ENCODE assay signal across 18 mouse cellular contexts in genomic region chr13:49492376-49493368, GRCm38 (mm10). TPM values are rescaled to one million over a fixed set of nuclear protein-coding genes. Genes with fewer than 3 reads are reported as not detected.
DNase-seq lines count a peak whose midpoint lies in the region; ATAC-seq and TF ChIP-seq lines count a peak whose summit lies in the region.
"Had no signal": no experiment of that assay in that cellular context is flagged by ENCODE, and none has a peak within 500 bp of the region (broad histone marks: within the 10 kb centered on the region; RNA-seq: fewer than 3 reads in every experiment).

Tes3-ps (plus strand) TSS chr13:49493318.

- peak in 1 of 2 experiments; percentile 38 for DNase-seq in heart, adult 2 months
- no peak for DNase-seq in heart, adult 8-10 months (ENCODE audit: low spot score)
- peak; percentile 18 for DNase-seq in MEL (ENCODE audit: low read depth, low spot score)
- DNase-seq in spleen, adult 12 weeks (ENCODE audit: low spot score): no peak
- DNase-seq in neural tube, embryonic 10.5 days (ENCODE audit: extremely low spot score, low spot score): no peak
- DNase-seq: cerebellum, adult 11-12 months; gastrocnemius, postnatal 25 days; kidney, adult 9 months; lung, adult 18-20 months had no signal

- intact Hi-C loops in heart, adult 2 months (cut with DNase I): no loop called here

- no peaks in the 10 kb centered on the region for H3K27me3 ChIP-seq in heart, adult 2 months (ENCODE audit: control insufficient read depth, insufficient read depth, low read length)
- H3K27me3 ChIP-seq in MEL (ENCODE audit: control insufficient read depth in 1 of 2, insufficient read depth in 2 of 2, low read length in 2 of 2) (no peaks in the 10 kb centered on the region), myocyte (ENCODE audit: control insufficient read depth, insufficient read depth, insufficient read length) (no peaks in the 10 kb centered on the region)
- H3K27me3 ChIP-seq in embryonic facial prominence, embryonic 15.5 days: no peaks in the 10 kb centered on the region
- H3K27me3 ChIP-seq: embryonic facial prominence, embryonic 13.5 days; limb, embryonic 12.5 days; midbrain, embryonic 12.5 days had no signal

- no peak within 1 kb of the TSS for H3K4me3 ChIP-seq in heart, adult 2 months
- H3K4me3 ChIP-seq in MEL (ENCODE audit: control insufficient read depth in 1 of 2, insufficient read depth in 1 of 2, low read depth in 2 of 2, low read length in 2 of 2) (no peak within 1 kb of the TSS), myocyte (no peak within 1 kb of the TSS)
- H3K4me3 ChIP-seq in embryonic facial prominence, embryonic 15.5 days (replicated peaks): no peak within 1 kb of the TSS
- H3K4me3 ChIP-seq: embryonic facial prominence, embryonic 13.5 days; limb, embryonic 12.5 days; midbrain, embryonic 12.5 days had no signal

- TF ChIP-seq CTCF in heart, adult 2 months (IDR thresholded peaks at IDR 0.05): no peak
- no peak for TF ChIP-seq CTCF in MEL (IDR thresholded peaks at IDR 0.05 in 2 of 3, conservative IDR thresholded peaks at IDR 0.05 in 1 of 3; ENCODE audit: control insufficient read depth in 1 of 3, insufficient read depth in 1 of 3, low read depth in 2 of 3, low read length in 3 of 3, poor library complexity in 1 of 3, severe bottlenecking in 1 of 3)

- peaks cover 7% of the 10 kb centered on the region for H3K36me3 ChIP-seq in heart, adult 2 months (ENCODE audit: control insufficient read depth, insufficient read depth, low read length)
- no peaks in the 10 kb centered on the region for H3K36me3 ChIP-seq in MEL (ENCODE audit: control insufficient read depth in 1 of 2, insufficient read depth in 2 of 2, low read length in 2 of 2)
- no peaks in the 10 kb centered on the region for H3K36me3 ChIP-seq in embryonic facial prominence, embryonic 15.5 days
- no peaks in the 10 kb centered on the region for H3K36me3 ChIP-seq in myocyte (ENCODE audit: control insufficient read depth, insufficient read depth)
- H3K36me3 ChIP-seq: embryonic facial prominence, embryonic 13.5 days; limb, embryonic 12.5 days; midbrain, embryonic 12.5 days had no signal

- TF ChIP-seq POLR2A in heart, adult 2 months (IDR thresholded peaks at IDR 0.05; ENCODE audit: insufficient read depth, low read depth, low read length): no peak
- no peak for TF ChIP-seq POLR2A in MEL (IDR thresholded peaks at IDR 0.05; ENCODE audit: control insufficient read depth in 1 of 2, insufficient read depth in 1 of 2, low read depth in 1 of 2, low read length in 2 of 2, poor library complexity in 1 of 2)
- TF ChIP-seq POLR2A in myocyte (IDR thresholded peaks at IDR 0.05; ENCODE audit: insufficient read length, low read depth): no peak

- ATAC-seq in embryonic facial prominence, embryonic 15.5 days (ENCODE audit: insufficient number of reproducible peaks, low FRiP score, low TSS enrichment, low read depth): no peak
- no peak for ATAC-seq in monocyte, adult 5-6 weeks (replicated peaks; ENCODE audit: insufficient number of reproducible peaks, low FRiP score, low TSS enrichment, poor library complexity, severe bottlenecking)
- ATAC-seq: forebrain, embryonic 14.5 days had no signal

- no peaks in the 10 kb centered on the region for H3K79me2 ChIP-seq in heart, adult 2 months (replicated peaks; ENCODE audit: control insufficient read depth, insufficient read depth, low read length)
- no peaks in the 10 kb centered on the region for H3K79me2 ChIP-seq in MEL (ENCODE audit: control insufficient read depth, insufficient read depth, low read length, poor library complexity)
- H3K79me2 ChIP-seq in myocyte (ENCODE audit: control insufficient read depth, insufficient read depth): no peaks in the 10 kb centered on the region

- H3K9ac ChIP-seq in heart, adult 2 months (ENCODE audit: low read depth, low read length): no peak within 1 kb of the TSS
- H3K9ac ChIP-seq in MEL (ENCODE audit: control insufficient read depth, low read depth, low read length, poor library complexity, severe bottlenecking): no peak within 1 kb of the TSS
- no peak within 1 kb of the TSS for H3K9ac ChIP-seq in embryonic facial prominence, embryonic 15.5 days
- H3K9ac ChIP-seq: embryonic facial prominence, embryonic 13.5 days; limb, embryonic 12.5 days; midbrain, embryonic 12.5 days had no signal

- H3ac ChIP-seq in myocyte (ENCODE audit: control insufficient read depth, insufficient read length): no peak within 1 kb of the TSS

- peak within 1 kb of the TSS; percentile 69 for H3K27ac ChIP-seq in heart, adult 2 months
- H3K27ac ChIP-seq in MEL (ENCODE audit: control insufficient read depth, low read depth, low read length): no peak within 1 kb of the TSS
- H3K27ac ChIP-seq in embryonic facial prominence, embryonic 15.5 days (replicated peaks): peak within 1 kb of the TSS; percentile 60
- H3K27ac ChIP-seq: embryonic facial prominence, embryonic 13.5 days; limb, embryonic 12.5 days; macrophage; midbrain, embryonic 12.5 days had no signal

- H3K4me1 ChIP-seq in heart, adult 2 months (ENCODE audit: control insufficient read depth, insufficient read depth, low read length): peaks cover 9% of the 10 kb centered on the region
- no peaks in the 10 kb centered on the region for H3K4me1 ChIP-seq in MEL (ENCODE audit: control insufficient read depth in 1 of 2, insufficient read depth in 2 of 2, low read length in 2 of 2)
- H3K4me1 ChIP-seq in embryonic facial prominence, embryonic 15.5 days: 0 out of 2 replicates have a peak, but pooled peaks cover 5% of the 10 kb centered on the region
- H3K4me1 ChIP-seq: limb, embryonic 12.5 days; midbrain, embryonic 12.5 days had no signal

- H3K9me3 ChIP-seq in MEL (replicated peaks; ENCODE audit: insufficient read depth, low read length): no peaks in the 10 kb centered on the region
- no peaks in the 10 kb centered on the region for H3K9me3 ChIP-seq in embryonic facial prominence, embryonic 15.5 days (replicated peaks)
- H3K9me3 ChIP-seq: embryonic facial prominence, embryonic 13.5 days; G1E; limb, embryonic 12.5 days; midbrain, embryonic 12.5 days had no signal

- no peak within 1 kb of the TSS for H3K4me2 ChIP-seq in embryonic facial prominence, embryonic 15.5 days (replicated peaks)
- H3K4me2 ChIP-seq in myocyte (ENCODE audit: low read depth): peak within 1 kb of the TSS; percentile 67
- H3K4me2 ChIP-seq: embryonic facial prominence, embryonic 13.5 days; limb, embryonic 12.5 days; midbrain, embryonic 12.5 days had no signal

- no peak for TF ChIP-seq EP300 in heart, adult 2 months (IDR thresholded peaks at IDR 0.05; ENCODE audit: insufficient read depth, low read depth, low read length)
- TF ChIP-seq EP300 in MEL (IDR thresholded peaks at IDR 0.05; ENCODE audit: low read depth in 1 of 2, low read length in 2 of 2): no peak

- 30% methylated on average over 6 of the region's 6 CpGs for WGBS in heart, adult 2 months
- 52% methylated on average over 6 of the region's 6 CpGs for WGBS in embryonic facial prominence, embryonic 15.5 days

- TF ChIP-seq RAD21 in MEL (IDR thresholded peaks at IDR 0.05; ENCODE audit: low read depth, low read length): no peak

TF ChIP-seq in MEL, 35 proteins besides CTCF, POLR2A, EP300 and RAD21:
- TF ChIP-seq MAZ (IDR thresholded peaks at IDR 0.05; ENCODE audit: low read depth, low read length) (no peak), E2F4 (IDR thresholded peaks at IDR 0.05; ENCODE audit: borderline replicate concordance, low read depth, low read length) (no peak), NELFE (IDR thresholded peaks at IDR 0.05; ENCODE audit: low read depth, low read length) (no peak), ETS1 (IDR thresholded peaks at IDR 0.05; ENCODE audit: low read depth, low read length) (no peak), ZMIZ1 (IDR thresholded peaks at IDR 0.05; ENCODE audit: low read depth, low read length) (no peak), HCFC1 (IDR thresholded peaks at IDR 0.05; ENCODE audit: low read depth, low read length) (no peak)
TF ChIP-seq in MEL: peak in this region for 0.

TF ChIP-seq in myocyte, 11 proteins besides CTCF, POLR2A, EP300 and RAD21:
- TF ChIP-seq MYOG (IDR thresholded peaks at IDR 0.05; ENCODE audit: control insufficient read depth in 1 of 3, insufficient read depth in 1 of 3, insufficient read length in 2 of 3, low read depth in 2 of 3) (peak in 2 of 3 experiments; percentile 59 to 61), POLR2AphosphoS2 (IDR thresholded peaks at IDR 0.05; ENCODE audit: insufficient read length, low read depth) (no peak), TCF3 (IDR thresholded peaks at IDR 0.05; ENCODE audit: insufficient read length, low read depth) (peak; percentile 9), MAX (IDR thresholded peaks at IDR 0.05; ENCODE audit: low read depth) (no peak), SRF (IDR thresholded peaks at IDR 0.05; ENCODE audit: control insufficient read depth, insufficient read length, low read depth) (no peak), MYOD1 (IDR thresholded peaks at IDR 0.05; ENCODE audit: control insufficient read depth in 1 of 3, insufficient read length in 2 of 3, low read depth in 2 of 3) (peak; percentile 82 to 92 (median 85)), REST (IDR thresholded peaks at IDR 0.05; ENCODE audit: insufficient read depth, insufficient read length) (no peak), E2F4 (IDR thresholded peaks at IDR 0.05; ENCODE audit: insufficient read depth) (no peak), TCF12 (IDR thresholded peaks at IDR 0.05; ENCODE audit: insufficient read depth, poor library complexity, severe bottlenecking) (peak; percentile 47), USF1 (IDR thresholded peaks at IDR 0.05; ENCODE audit: low read depth) (no peak), CEBPB (IDR thresholded peaks at IDR 0.05; ENCODE audit: insufficient read depth, poor library complexity, severe bottlenecking) (0 out of 2 replicates have a peak, but pooled peaks have one; percentile 2)

RNA-seq across cellular contexts. Expression of gene Tes3-ps, which starts in this region (rescaled TPM):
- 1 to 10 TPM in 1 of 2 experiments, under 1 TPM in 1; 0.99 to 1.4 TPM for total RNA-seq in heart, adult 2 months (2021)
- 0.08 and 0.09 TPM in 2 replicates for polyA plus RNA-seq in heart, adult 2 months (2012; rRNA removed)
- 1 to 10 TPM in 2 of 4 experiments, under 1 TPM in 2; 0.73 to 1.3 (median 1.0) TPM for total RNA-seq in heart, adult 8-10 months (2022)
- total RNA-seq in MEL (2012; rRNA removed): 0.26 and 0.31 TPM in 2 replicates
- polyA plus RNA-seq in MEL (2012; ENCODE audit: insufficient read depth in 1 of 2, insufficient read length in 2 of 2, low read depth in 1 of 2, low replicate concordance in 2 of 2, missing spikeins in 1 of 2) (under 1 TPM in 1 of 2 experiments, not detected in 1; 0.68 TPM), myocyte (2012; fragmentation: generic; extraction: Trizol) (0.61 TPM)
- 0.79 and 1.7 TPM in 2 replicates for polyA plus RNA-seq in embryonic facial prominence, embryonic 15.5 days (2015; fragmentation: Nextera tagmentation; extraction: Ambion mirVana)
- total RNA-seq in monocyte, adult 5-6 weeks (2017): 1.9 to 2.1 TPM (median 2.0 TPM) in 3 replicates

Comparison
In these comparisons a context has a peak if more than half of its experiments do, and no peak if none do; other contexts are left out.
1. Peak in DNase-seq in MEL; RNA of the gene not detected or under 1 TPM.